Mouse (Mus musculus) limb, embryonic 12.5 days (tissue): ENCODE results near the gene Acbd5. TPM values are rescaled to one million over a fixed set of nuclear protein-coding genes. Genes with fewer than 3 reads are reported as not detected.
"Not testable (repeated sequence)": the region's sequence is repeated elsewhere in the genome, so short reads cannot be mapped to it uniquely, and the experiment has no call there.

ENCODE experiments used
- ATAC-seq: fragments of 200-750 bp; cut with Nextera tagmentation; 2 replicates; pipeline ENCODE4 v1.8.0; 2017; ENCODE audit warnings: low read depth, moderate TSS enrichment; ENCODE audit not compliant: insufficient number of reproducible peaks, insufficient read depth, low FRiP score, low TSS enrichment
- H3K27ac ChIP-seq: fragments of 300-500 bp; sonication (generic); 2 replicates; pipeline ENCODE4 v1.5.1; 2016; ENCODE audit warnings: mild to moderate bottlenecking, moderate library complexity
- H3K27me3 ChIP-seq: fragments of 300-500 bp; sonication (generic); 2 replicates; pipeline ENCODE4 v1.6.1; 2016; ENCODE audit warnings: mild to moderate bottlenecking, moderate library complexity
- H3K36me3 ChIP-seq: fragments of 300-500 bp; sonication (generic); 2 replicates; pipeline ENCODE4 v1.6.1; 2016; ENCODE audit warnings: mild to moderate bottlenecking, moderate library complexity
- H3K4me1 ChIP-seq: fragments of 300-500 bp; sonication (generic); replicated peaks from 2 replicates; pipeline ENCODE4 v1.6.1; 2016
- H3K4me2 ChIP-seq: fragments of 300-500 bp; sonication (generic); 2 replicates; pipeline ENCODE4 v1.6.1; 2016; ENCODE audit warnings: mild to moderate bottlenecking, moderate library complexity
- H3K4me3 ChIP-seq: fragments of 300-500 bp; sonication (generic); replicated peaks from 2 replicates; pipeline ENCODE4 v1.5.1; 2016; ENCODE audit warnings: mild to moderate bottlenecking
- H3K9ac ChIP-seq: fragments of 300-500 bp; sonication (generic); replicated peaks from 2 replicates; pipeline ENCODE4 v1.6.1; 2016; ENCODE audit warnings: mild to moderate bottlenecking, moderate library complexity
- H3K9me3 ChIP-seq: fragments of 300-500 bp; sonication (generic); 2 replicates; pipeline ENCODE4 v1.6.1; 2016; ENCODE audit warnings: mild to moderate bottlenecking, moderate library complexity
- WGBS: fragments of 180-500 bp; shearing (Covaris S2); methylation state at CpG from one replicate; pipeline ENCODE4 v1.1.7; 2016; 5-methylcytosine and 5-hydroxymethylcytosine counted together
- polyA plus RNA-seq: library from polyadenylated mRNA; unstranded; fragments of >200 nt; fragmentation: Nextera tagmentation; extraction: Ambion mirVana; gene quantifications from 2 replicates; pipeline ENCODE4 v1.2.1, GENCODE M21; 2016

Acbd5 gene
- polyA plus RNA-seq, 1 experiment from 2014 or later = 38.3 TPM

- Histone ChIP-seq H3K4me2 (peak overlapping the region; percentile 82), H3K9ac (peak overlapping the region; percentile 95), H3K27me3 (no peaks in the 10 kb centered on the region), H3K36me3 (no peaks in the 10 kb centered on the region), H3K27ac (peak overlapping the region; percentile 97), H3K9me3 (no peaks in the 10 kb centered on the region), H3K4me3 (peak overlapping the region; percentile 92), H3K4me1 (peaks cover 12% of the 10 kb centered on the region)
- under 1% methylated on average over 57 of the region's 59 CpGs for WGBS
- ATAC-seq = peak; percentile 92
These were observed 28.6 kb upstream of the Acbd5 start for GRCm38 (mm10) chr2:23039082-23040000.

- Histone ChIP-seq H3K27ac (peak within 1 kb of the TSS; percentile 97), H3K4me2 (peak within 1 kb of the TSS; percentile 82), H3K27me3 (no peaks in the 10 kb centered on the region), H3K4me3 (peak within 1 kb of the TSS; percentile 92), H3K9me3 (no peaks in the 10 kb centered on the region), H3K9ac (peak within 1 kb of the TSS; percentile 95), H3K36me3 (no peaks in the 10 kb centered on the region), H3K4me1 (peaks cover 12% of the 10 kb centered on the region)
- 3% methylated on average over 24 of the region's 24 CpGs for WGBS
- peak; percentile 96 for ATAC-seq
These were observed 27.8 kb upstream of the Acbd5 start, which contains the start of gene Abi1 for GRCm38 (mm10) chr2:23040001-23040646. TSS of gene Abi1 (minus strand) at chr2:23040241.

- H3K9me3 ChIP-seq, H3K27ac ChIP-seq, H3K4me3 ChIP-seq, ATAC-seq, H3K27me3 ChIP-seq, H3K36me3 ChIP-seq, H3K4me2 ChIP-seq, H3K9ac ChIP-seq: not testable (repeated sequence)
- 90% methylated on average over 7 of the region's 7 CpGs for WGBS
- H3K4me1 ChIP-seq = peaks cover 12% of the 10 kb centered on the region
These were observed 27.3 kb upstream of the Acbd5 start for GRCm38 (mm10) chr2:23040690-23041089.

- Histone ChIP-seq H3K9me3 (0 out of 2 replicates have a peak, but pooled peaks cover 3% of the 10 kb centered on the region), H3K4me2 (no peak overlapping the region), H3K4me1 (peaks cover 12% of the 10 kb centered on the region), H3K27ac (no peak overlapping the region), H3K36me3 (no peaks in the 10 kb centered on the region), H3K9ac (no peak overlapping the region), H3K27me3 (no peaks in the 10 kb centered on the region), H3K4me3 (no peak overlapping the region)
- ATAC-seq = no peak
- 86% methylated on average over 4 of the region's 4 CpGs for WGBS
These were observed 26.5 kb upstream of the Acbd5 start for GRCm38 (mm10) chr2:23041457-23041856.

- H3K27me3 ChIP-seq = no peaks in the 10 kb centered on the region
- no peak for ATAC-seq
- H3K9me3 ChIP-seq = 0 out of 2 replicates have a peak, but pooled peaks cover 5% of the 10 kb centered on the region
- no peak overlapping the region for H3K4me2 ChIP-seq
- no peak overlapping the region for H3K4me3 ChIP-seq
- no peaks in the 10 kb centered on the region for H3K36me3 ChIP-seq
- H3K9ac ChIP-seq = no peak overlapping the region
- 89% methylated on average over 3 of the region's 3 CpGs for WGBS
- H3K4me1 ChIP-seq = peaks cover 11% of the 10 kb centered on the region
- no peak overlapping the region for H3K27ac ChIP-seq
These were observed 25.8 kb upstream of the Acbd5 start for GRCm38 (mm10) chr2:23042189-23042588.

- WGBS = 59% methylated on average over 1 of the region's 1 CpGs
- no peak for ATAC-seq
- no peak overlapping the region for H3K4me3 ChIP-seq
These were observed 22.3 kb upstream of the Acbd5 start for GRCm38 (mm10) chr2:23045703-23046102.

GRCm38 (mm10) chr2:23048006-23048405 is 20.0 kb upstream of the Acbd5 start:
- Histone ChIP-seq H3K4me2 (no peak overlapping the region), H3K9ac (no peak overlapping the region), H3K27ac (no peak overlapping the region), H3K36me3 (no peaks in the 10 kb centered on the region), H3K9me3 (0 out of 2 replicates have a peak, but pooled peaks cover 5% of the 10 kb centered on the region), H3K27me3 (no peaks in the 10 kb centered on the region), H3K4me3 (no peak overlapping the region), H3K4me1 (no peaks in the 10 kb centered on the region)
- no peak for ATAC-seq

More at GRCm38 (mm10) chr2:23045703-23046102, 22.3 kb upstream of the Acbd5 start:
- Histone ChIP-seq H3K27ac (no peak overlapping the region), H3K9ac (no peak overlapping the region), H3K36me3 (no peaks in the 10 kb centered on the region), H3K9me3 (0 out of 2 replicates have a peak, but pooled peaks cover 5% of the 10 kb centered on the region), H3K4me2 (no peak overlapping the region), H3K27me3 (no peaks in the 10 kb centered on the region), H3K4me1 (no peaks in the 10 kb centered on the region)

GRCm38 (mm10) chr2:23051890-23052289 is 16.1 kb upstream of the Acbd5 start:
- 70% methylated on average over 2 of the region's 2 CpGs for WGBS
- H3K27me3 ChIP-seq = no peaks in the 10 kb centered on the region
- no peak overlapping the region for H3K27ac ChIP-seq
- ATAC-seq = no peak
- no peaks in the 10 kb centered on the region for H3K4me1 ChIP-seq
- no peaks in the 10 kb centered on the region for H3K9me3 ChIP-seq
- H3K4me2 ChIP-seq = no peak overlapping the region
- no peak overlapping the region for H3K4me3 ChIP-seq
- no peaks in the 10 kb centered on the region for H3K36me3 ChIP-seq
- no peak overlapping the region for H3K9ac ChIP-seq

- H3K9ac ChIP-seq = no peak overlapping the region
- H3K27ac ChIP-seq = no peak overlapping the region
- H3K4me3 ChIP-seq = no peak overlapping the region
- H3K36me3 ChIP-seq = no peaks in the 10 kb centered on the region
- ATAC-seq = no peak
- no peaks in the 10 kb centered on the region for H3K4me1 ChIP-seq
- H3K9me3 ChIP-seq = no peaks in the 10 kb centered on the region
- no peaks in the 10 kb centered on the region for H3K27me3 ChIP-seq
- no peak overlapping the region for H3K4me2 ChIP-seq
- WGBS = 68% methylated on average over 6 of the region's 6 CpGs
These were observed 15.4 kb upstream of the Acbd5 start for GRCm38 (mm10) chr2:23052523-23052922.

GRCm38 (mm10) chr2:23068370-23068737 is 387 bp downstream of the Acbd5 start:
- H3K4me1 ChIP-seq = no peaks in the 10 kb centered on the region
- peak; percentile 76; the same call in 1 of the 2 replicates for ATAC-seq
- H3K4me3 ChIP-seq = peak overlapping the region; percentile 65
- peak overlapping the region; percentile 95 for H3K27ac ChIP-seq
- under 1% methylated on average over 21 of the region's 21 CpGs for WGBS
- H3K9me3 ChIP-seq = no peaks in the 10 kb centered on the region
- H3K4me2 ChIP-seq = peak overlapping the region; percentile 92
- peak overlapping the region; percentile 73 for H3K9ac ChIP-seq
- H3K36me3 ChIP-seq = 0 out of 2 replicates have a peak, but pooled peaks cover 3% of the 10 kb centered on the region
- H3K27me3 ChIP-seq = no peaks in the 10 kb centered on the region
